Mouse (Mus musculus) CH12.LX (cell line): Measurements from ENCODE around the gene Klhl31. TPM values are rescaled to one million over a fixed set of nuclear protein-coding genes. Genes with fewer than 3 reads are reported as not detected.

Experiments
- DNase-seq: peaks from one replicate; pipeline ENCODE4 v3.0.0-alpha.2; 2013; ENCODE audit errors: extremely low read depth
- H3K27ac ChIP-seq: 2 replicates; pipeline ENCODE4 v1.5.1; 2012; ENCODE audit warnings: low read depth, mild to moderate bottlenecking, control low read depth, moderate library complexity; ENCODE audit not compliant: insufficient read depth
- H3K27me3 ChIP-seq: replicated peaks from 2 replicates; pipeline ENCODE3; 2012; ENCODE audit warnings: inconsistent platforms
- H3K36me3 ChIP-seq, 2 experiments: replicated peaks in 1 of 2; 2 replicates each; pipeline versions ENCODE3 to v1.6.1; 2012; ENCODE audit warnings: inconsistent platforms in 1 of 2, low read length in 1 of 2, mild to moderate bottlenecking in 1 of 2, mixed read lengths in 1 of 2, moderate library complexity in 1 of 2; ENCODE audit not compliant: control insufficient read depth in 1 of 2, insufficient read depth in 1 of 2
- H3K4me1 ChIP-seq, 2 experiments: 2 replicates each; pipeline ENCODE4 v1.6.1; 2012; ENCODE audit warnings: inconsistent platforms in 1 of 2, moderate library complexity in 1 of 2; ENCODE audit not compliant: insufficient read depth in 2 of 2, control insufficient read depth in 1 of 2
- H3K4me2 ChIP-seq: 2 replicates; pipeline ENCODE4 v1.6.1; 2012; ENCODE audit warnings: low read depth, mild to moderate bottlenecking, control low read depth; ENCODE audit not compliant: poor library complexity, insufficient read depth, severe bottlenecking
- H3K4me3 ChIP-seq, 3 experiments: fragments of 150-350 bp in 1 of 3; sonication (generic) in 1 of 3; replicated peaks in 1 of 3; 2 replicates each; pipeline versions ENCODE3 to v1.5.1; 2011 to 2012; ENCODE audit warnings: low read depth in 2 of 3, low read length in 2 of 3, mild to moderate bottlenecking in 2 of 3, moderate library complexity in 2 of 3, control low read depth in 1 of 3, improper control_type of control experiment in 1 of 3, inconsistent platforms in 1 of 3, mixed read lengths in 1 of 3; ENCODE audit not compliant: poor library complexity in 1 of 3
- H3K79me2 ChIP-seq: replicated peaks from 2 replicates; pipeline ENCODE4 v1.6.1; 2012; ENCODE audit warnings: mild to moderate bottlenecking, moderate library complexity; ENCODE audit not compliant: control insufficient read depth, poor library complexity, insufficient read depth, severe bottlenecking; ENCODE audit errors: extremely low read depth
- H3K9ac ChIP-seq: 2 replicates; pipeline ENCODE4 v1.6.1; 2012; ENCODE audit warnings: low read depth, mild to moderate bottlenecking, control low read depth, moderate library complexity; ENCODE audit not compliant: insufficient read depth
- H3K9me3 ChIP-seq: replicated peaks from 2 replicates; pipeline ENCODE3; 2012; ENCODE audit warnings: low read length, inconsistent platforms, mixed read lengths
- BHLHE40 ChIP-seq: IDR thresholded peaks from 2 replicates; pipeline ENCODE4 v1.6.1; 2011; ENCODE audit warnings: mild to moderate bottlenecking, low read depth, low read length, improper control_type of control experiment
- ELF1 ChIP-seq: IDR thresholded peaks from 2 replicates; pipeline ENCODE4 v1.6.1; 2014; ENCODE audit warnings: low read depth, mild to moderate bottlenecking, inconsistent platforms, low read length, improper control_type of control experiment
- EP300 ChIP-seq: IDR thresholded peaks from 2 replicates; pipeline ENCODE4 v1.6.1; 2011; ENCODE audit warnings: low read length, improper control_type of control experiment
- ETS1 ChIP-seq: conservative IDR thresholded peaks from 2 replicates; pipeline ENCODE4 v1.6.1; 2012; ENCODE audit warnings: low read depth, mild to moderate bottlenecking, inconsistent platforms, low read length, improper control_type of control experiment, moderate library complexity
- GABPA ChIP-seq: IDR thresholded peaks from 2 replicates; pipeline ENCODE4 v1.6.1; 2012; ENCODE audit warnings: low read depth, low read length, improper control_type of control experiment, inconsistent platforms; ENCODE audit not compliant: insufficient replicate concordance
- IRF4 ChIP-seq: IDR thresholded peaks from 2 replicates; pipeline ENCODE4 v1.6.1; 2014; ENCODE audit warnings: low read depth, mild to moderate bottlenecking, inconsistent platforms, low read length, improper control_type of control experiment
- KAT2A ChIP-seq: IDR thresholded peaks from 2 replicates; pipeline ENCODE4 v1.6.1; 2012; ENCODE audit warnings: low read length, improper control_type of control experiment, inconsistent platforms; ENCODE audit not compliant: insufficient replicate concordance
- MAX ChIP-seq: IDR thresholded peaks from 2 replicates; pipeline ENCODE4 v1.6.1; 2011; ENCODE audit warnings: low read length, improper control_type of control experiment
- MAZ ChIP-seq: IDR thresholded peaks from 2 replicates; pipeline ENCODE4 v1.6.1; 2012; ENCODE audit warnings: low read depth, mild to moderate bottlenecking, inconsistent platforms, low read length, improper control_type of control experiment, moderate library complexity
- MEF2A ChIP-seq: IDR thresholded peaks from 2 replicates; pipeline ENCODE4 v1.6.1; 2014; ENCODE audit warnings: low read depth, mild to moderate bottlenecking, inconsistent platforms, low read length, improper control_type of control experiment, borderline replicate concordance
- NELFE ChIP-seq: IDR thresholded peaks from 2 replicates; pipeline ENCODE4 v1.6.1; 2011; ENCODE audit warnings: low read depth, low read length, improper control_type of control experiment
- NRF1 ChIP-seq: IDR thresholded peaks from 2 replicates; pipeline ENCODE4 v1.6.1; 2014; ENCODE audit warnings: low read depth, mild to moderate bottlenecking, inconsistent platforms, low read length, improper control_type of control experiment, moderate library complexity
- PAX5 ChIP-seq: IDR thresholded peaks from 2 replicates; pipeline ENCODE4 v1.6.1; 2012; ENCODE audit warnings: low read length, inconsistent platforms, mixed read lengths
- SIN3A ChIP-seq: IDR thresholded peaks from 2 replicates; pipeline ENCODE4 v1.6.1; 2012; ENCODE audit warnings: low read length, improper control_type of control experiment, inconsistent platforms
- SMC3 ChIP-seq: IDR thresholded peaks from 2 replicates; pipeline ENCODE4 v1.6.1; 2011; ENCODE audit warnings: low read depth, low read length, improper control_type of control experiment
- TBP ChIP-seq: conservative IDR thresholded peaks from 2 replicates; pipeline ENCODE4 v1.6.1; 2011; ENCODE audit warnings: low read depth, low read length, improper control_type of control experiment
- TCF12 ChIP-seq: IDR thresholded peaks from 2 replicates; pipeline ENCODE4 v1.6.1; 2014; ENCODE audit warnings: low read depth, mild to moderate bottlenecking, inconsistent platforms, low read length, improper control_type of control experiment
- UBTF ChIP-seq: IDR thresholded peaks from 2 replicates; pipeline ENCODE4 v1.6.1; 2012; ENCODE audit warnings: low read depth, mild to moderate bottlenecking, inconsistent platforms, low read length, improper control_type of control experiment, moderate library complexity
- USF1 ChIP-seq: IDR thresholded peaks from 2 replicates; pipeline ENCODE4 v1.6.1; 2014; ENCODE audit warnings: low read depth, mild to moderate bottlenecking, inconsistent platforms, low read length, improper control_type of control experiment
- USF2 ChIP-seq: conservative IDR thresholded peaks from 2 replicates; pipeline ENCODE4 v1.6.1; 2011; ENCODE audit warnings: low read depth, low read length, improper control_type of control experiment
- ZC3H11A ChIP-seq: IDR thresholded peaks from 2 replicates; pipeline ENCODE4 v1.6.1; 2012; ENCODE audit warnings: low read depth, mild to moderate bottlenecking, inconsistent platforms, low read length, improper control_type of control experiment
- ZNF384 ChIP-seq: IDR thresholded peaks from 2 replicates; pipeline ENCODE4 v1.6.1; 2012; ENCODE audit warnings: low read depth, low read length, improper control_type of control experiment, inconsistent platforms
- dilution Hi-C: fragments of 300-500 bp; cut with MboI; formaldehyde crosslinking; loops from 2 replicates; pipeline ENCODE4 v1.14.3; 2020; ENCODE audit warnings: low sequenced_read_pairs; ENCODE audit not compliant: extremely low pct_unique_long_range_greater_than_20kb, extremely low pct_ligation_motif_present
- in situ Hi-C: fragments of 300-500 bp; cut with MboI; formaldehyde crosslinking; loops from 3 replicates; pipeline ENCODE4 v1.14.3; 2019; ENCODE audit warnings: low sequenced_read_pairs, low pct_ligation_motif_present, low pct_unique_long_range_greater_than_20kb, mixed read lengths
- polyA plus RNA-seq: library from polyadenylated mRNA; unstranded; fragments of >175 nt; gene quantifications from 2 replicates; pipeline ENCODE4 v1.2.1, GENCODE M21; 2012; ENCODE audit warnings: low read depth; ENCODE audit not compliant: insufficient read length
- total RNA-seq, 2 experiments: library from RNA; depleted of rRNA; stranded (reverse); fragments of 300-350 nt in 1 of 2; fragments of >200 nt in 1 of 2; gene quantifications; 2 replicates each; pipeline ENCODE4 v1.2.3; 2012 to 2014

Gene Klhl31
- total and polyA plus RNA-seq, 3 experiments = not detected

GRCm38 (mm10) chr9:77615868-77616267 lies 20.4 kb upstream of the Klhl31 start:
- Histone ChIP-seq H3K27me3 (no peaks in the 10 kb centered on the region), H3K4me2 (no peak overlapping the region), H3K4me1 (peaks cover 3 to 20% of the 10 kb centered on the region in 2 experiments), H3K36me3 (no peaks in the 10 kb centered on the region), H3K79me2 (no peaks in the 10 kb centered on the region), H3K9me3 (peaks cover 4% of the 10 kb centered on the region), H3K9ac (no peak overlapping the region), H3K27ac (no peak overlapping the region), H3K4me3 (no peak overlapping the region)
- in situ Hi-C loops (no loop called here), dilution Hi-C loops (no loop called here)
- DNase-seq = no peak
- TF ChIP-seq MAX (no peak), KAT2A (no peak), MEF2A (0 out of 2 replicates have a peak, but pooled peaks have one; percentile 27)

GRCm38 (mm10) chr9:77616796-77617195 lies 19.5 kb upstream of the Klhl31 start:
- Histone ChIP-seq H3K4me3 (no peak overlapping the region), H3K9ac (no peak overlapping the region), H3K27me3 (no peaks in the 10 kb centered on the region), H3K27ac (no peak overlapping the region), H3K9me3 (peaks cover 4% of the 10 kb centered on the region), H3K79me2 (no peaks in the 10 kb centered on the region), H3K36me3 (no peaks in the 10 kb centered on the region), H3K4me1 (peaks cover 3 to 20% of the 10 kb centered on the region in 2 experiments), H3K4me2 (no peak overlapping the region)
- DNase-seq = peak; percentile 41
- TF ChIP-seq NELFE (no peak), SMC3 (no peak), PAX5 (no peak), ETS1 (no peak), ZNF384 (no peak), TCF12 (no peak), GABPA (no peak), ZC3H11A (no peak), EP300 (no peak), USF1 (no peak), SIN3A (no peak), MAZ (no peak), IRF4 (no peak), UBTF (no peak), MAX (no peak), USF2 (no peak), ELF1 (no peak), BHLHE40 (no peak), NRF1 (no peak), TBP (no peak)
- dilution Hi-C loops (no loop called here), in situ Hi-C loops (no loop called here)
